Mouse (Mus musculus): ENCODE results near the gene Ech1. TPM values are rescaled to one million over a fixed set of nuclear protein-coding genes. Genes with fewer than 3 reads are reported as not detected.

The Ech1 gene
- polyA plus RNA-seq, 1 experiment = 85.7 TPM

GRCm38 (mm10) chr7:28810107-28811066 is 14.6 kb upstream of the Ech1 start:
- H3K4me1 ChIP-seq (ENCODE audit: control insufficient read depth, insufficient read depth, low read length) = peaks cover 31% of the 10 kb centered on the region
- TF ChIP-seq POLR2A (IDR thresholded peaks at IDR 0.05; ENCODE audit: borderline replicate concordance, low read depth, low read length) (no peak), CTCF (IDR thresholded peaks at IDR 0.05; ENCODE audit: low read depth, low read length) (no peak)
- H3K27ac ChIP-seq (ENCODE audit: insufficient read depth, low read depth, low read length) = peak overlapping the region; percentile 92
- H3K4me3 ChIP-seq (ENCODE audit: insufficient read depth, low read length) = peak overlapping the region; percentile 77

GRCm38 (mm10) chr7:28811228-28811627 is 13.8 kb upstream of the Ech1 start:
- peak overlapping the region; percentile 90 for H3K27ac ChIP-seq (ENCODE audit: insufficient read depth, low read depth, low read length)
- no peak for TF ChIP-seq POLR2A (IDR thresholded peaks at IDR 0.05; ENCODE audit: borderline replicate concordance, low read depth, low read length)
- TF ChIP-seq CTCF (IDR thresholded peaks at IDR 0.05; ENCODE audit: low read depth, low read length) = no peak
- peak overlapping the region; percentile 76 for H3K4me3 ChIP-seq (ENCODE audit: insufficient read depth, low read length)
- peaks cover 31% of the 10 kb centered on the region for H3K4me1 ChIP-seq (ENCODE audit: control insufficient read depth, insufficient read depth, low read length)

- TF ChIP-seq CTCF (IDR thresholded peaks at IDR 0.05; ENCODE audit: low read depth, low read length) = no peak
- TF ChIP-seq POLR2A (IDR thresholded peaks at IDR 0.05; ENCODE audit: borderline replicate concordance, low read depth, low read length) = no peak
- H3K27ac ChIP-seq (ENCODE audit: insufficient read depth, low read depth, low read length) = peak overlapping the region; percentile 46
- peak overlapping the region; percentile 62 for H3K4me3 ChIP-seq (ENCODE audit: insufficient read depth, low read length)
- H3K4me1 ChIP-seq (ENCODE audit: control insufficient read depth, insufficient read depth, low read length) = peaks cover 31% of the 10 kb centered on the region
Measured at GRCm38 (mm10) chr7:28811640-28812275, 13.3 kb upstream of the Ech1 start.

GRCm38 (mm10) chr7:28812436-28812835 is 12.6 kb upstream of the Ech1 start:
- H3K27ac ChIP-seq (ENCODE audit: insufficient read depth, low read depth, low read length) = peak overlapping the region; percentile 16
- H3K4me3 ChIP-seq (ENCODE audit: insufficient read depth, low read length) = peak overlapping the region; percentile 62
- H3K4me1 ChIP-seq (ENCODE audit: control insufficient read depth, insufficient read depth, low read length) = peaks cover 38% of the 10 kb centered on the region
- TF ChIP-seq CTCF (IDR thresholded peaks at IDR 0.05; ENCODE audit: low read depth, low read length) (no peak), POLR2A (IDR thresholded peaks at IDR 0.05; ENCODE audit: borderline replicate concordance, low read depth, low read length) (no peak)

GRCm38 (mm10) chr7:28812949-28813348 is 12.1 kb upstream of the Ech1 start:
- peak overlapping the region; percentile 16; the same call in 1 of the 2 replicates for H3K27ac ChIP-seq (ENCODE audit: insufficient read depth, low read depth, low read length)
- no peak for TF ChIP-seq POLR2A (IDR thresholded peaks at IDR 0.05; ENCODE audit: borderline replicate concordance, low read depth, low read length)
- peak; percentile 11; the same call in 1 of the 2 replicates for TF ChIP-seq CTCF (IDR thresholded peaks at IDR 0.05; ENCODE audit: low read depth, low read length)
- peak overlapping the region; percentile 62 for H3K4me3 ChIP-seq (ENCODE audit: insufficient read depth, low read length)
- peaks cover 36% of the 10 kb centered on the region for H3K4me1 ChIP-seq (ENCODE audit: control insufficient read depth, insufficient read depth, low read length)

- no peak for TF ChIP-seq POLR2A (IDR thresholded peaks at IDR 0.05; ENCODE audit: borderline replicate concordance, low read depth, low read length)
- no peak for TF ChIP-seq CTCF (IDR thresholded peaks at IDR 0.05; ENCODE audit: low read depth, low read length)
- Histone ChIP-seq H3K27ac (ENCODE audit: insufficient read depth, low read depth, low read length) (no peak overlapping the region), H3K4me1 (ENCODE audit: control insufficient read depth, insufficient read depth, low read length) (peaks cover 38% of the 10 kb centered on the region), H3K4me3 (ENCODE audit: insufficient read depth, low read length) (no peak overlapping the region)
Measured at GRCm38 (mm10) chr7:28814306-28815034, 10.5 kb upstream of the Ech1 start.

- Histone ChIP-seq H3K4me1 (ENCODE audit: control insufficient read depth, insufficient read depth, low read length) (peaks cover 43% of the 10 kb centered on the region), H3K27ac (ENCODE audit: insufficient read depth, low read depth, low read length) (no peak overlapping the region), H3K4me3 (ENCODE audit: insufficient read depth, low read length) (no peak overlapping the region)
- TF ChIP-seq POLR2A (IDR thresholded peaks at IDR 0.05; ENCODE audit: borderline replicate concordance, low read depth, low read length) (no peak), CTCF (IDR thresholded peaks at IDR 0.05; ENCODE audit: low read depth, low read length) (no peak)
Measured at GRCm38 (mm10) chr7:28815230-28815629, 9.8 kb upstream of the Ech1 start.

- TF ChIP-seq POLR2A (IDR thresholded peaks at IDR 0.05; ENCODE audit: borderline replicate concordance, low read depth, low read length) = no peak
- TF ChIP-seq CTCF (IDR thresholded peaks at IDR 0.05; ENCODE audit: low read depth, low read length) = no peak
- H3K27ac ChIP-seq (ENCODE audit: insufficient read depth, low read depth, low read length) = no peak overlapping the region
- H3K4me3 ChIP-seq (ENCODE audit: insufficient read depth, low read length) = no peak overlapping the region
- peaks cover 51% of the 10 kb centered on the region for H3K4me1 ChIP-seq (ENCODE audit: control insufficient read depth, insufficient read depth, low read length)
Measured at GRCm38 (mm10) chr7:28816201-28816600, 8.8 kb upstream of the Ech1 start.

- no peak overlapping the region for H3K4me3 ChIP-seq (ENCODE audit: insufficient read depth, low read length)
- H3K27ac ChIP-seq (ENCODE audit: insufficient read depth, low read depth, low read length) = no peak overlapping the region
- TF ChIP-seq CTCF (IDR thresholded peaks at IDR 0.05; ENCODE audit: low read depth, low read length) = no peak
- TF ChIP-seq POLR2A (IDR thresholded peaks at IDR 0.05; ENCODE audit: borderline replicate concordance, low read depth, low read length) = no peak
Measured at GRCm38 (mm10) chr7:28816920-28817319, 8.1 kb upstream of the Ech1 start.

More at GRCm38 (mm10) chr7:28816920-28817319, 8.1 kb upstream of the Ech1 start:
- H3K4me1 ChIP-seq (ENCODE audit: control insufficient read depth, insufficient read depth, low read length) = peaks cover 53% of the 10 kb centered on the region
